Mouse (Mus musculus) c-Kit-positive CD71-negative TER-119-negative erythroid progenitor cells, embryonic 14.5 days (primary cell): ENCODE measurements around the gene Cdyl.

ENCODE experiments used
- DNase-seq: peaks from one replicate; pipeline ENCODE4 v3.0.0-alpha.2; 2013; ENCODE audit warnings: low read depth

Cdyl gene

DNA sequence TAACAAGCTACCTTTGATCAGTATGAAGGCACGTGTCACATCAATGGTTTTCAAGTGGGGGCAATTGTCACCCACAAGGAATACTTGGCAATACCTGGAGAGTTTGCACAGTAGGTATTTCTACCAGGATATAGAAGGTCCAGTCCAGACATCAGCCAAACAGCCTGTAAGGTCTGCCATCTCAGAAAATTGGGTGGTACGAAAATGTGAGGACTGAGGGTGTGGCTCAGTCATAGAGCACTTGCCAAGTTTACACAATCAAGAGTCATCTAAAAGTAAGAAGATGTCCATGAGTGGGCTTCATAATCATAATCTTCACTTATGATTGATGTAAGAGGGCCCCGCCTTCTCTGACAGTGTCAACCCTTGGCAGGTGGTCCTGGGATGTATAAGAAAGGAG is 29.9 kb downstream of the Cdyl start:
- no peak for DNase-seq

DNA sequence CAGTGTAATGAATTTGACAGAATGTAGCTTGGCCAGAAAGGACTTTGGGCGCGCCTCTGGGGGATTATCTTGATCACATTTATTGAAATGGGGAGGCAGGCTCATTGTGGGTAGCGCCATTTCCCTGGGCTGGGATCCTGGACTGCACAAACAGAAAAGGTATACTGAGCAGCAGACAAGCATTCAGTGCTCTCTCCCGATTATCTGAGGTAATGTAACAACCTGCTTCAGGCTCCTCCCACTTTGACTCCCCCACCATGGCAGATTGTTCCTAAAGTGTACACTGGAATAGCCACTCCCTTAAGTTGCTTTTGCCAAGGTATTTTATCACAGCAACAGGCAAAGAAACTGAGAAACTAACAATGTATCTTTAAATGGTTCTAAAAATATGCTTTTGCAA is 58.0 kb downstream of the Cdyl start:
- DNase-seq: no peak

DNA sequence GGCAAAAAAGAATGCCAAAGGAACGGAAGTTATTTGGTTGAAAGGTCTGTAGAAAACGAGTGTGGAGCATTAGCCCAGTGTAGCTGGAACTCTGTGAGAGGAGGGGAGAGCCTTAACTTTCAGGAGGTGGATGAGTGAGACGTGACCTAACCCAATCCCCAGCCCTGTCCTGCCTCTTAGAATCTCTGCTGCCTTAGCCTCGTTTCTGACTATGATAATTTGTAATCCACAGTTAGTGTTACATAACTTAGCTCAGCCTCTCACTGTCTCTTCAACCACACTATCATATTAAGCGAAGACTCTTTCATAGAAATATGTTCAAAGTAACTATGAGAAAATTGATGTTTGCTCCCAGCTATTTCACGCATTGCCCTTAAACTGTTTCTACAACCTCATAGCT is 59.9 kb downstream of the Cdyl start:
- DNase-seq: no peak

DNA sequence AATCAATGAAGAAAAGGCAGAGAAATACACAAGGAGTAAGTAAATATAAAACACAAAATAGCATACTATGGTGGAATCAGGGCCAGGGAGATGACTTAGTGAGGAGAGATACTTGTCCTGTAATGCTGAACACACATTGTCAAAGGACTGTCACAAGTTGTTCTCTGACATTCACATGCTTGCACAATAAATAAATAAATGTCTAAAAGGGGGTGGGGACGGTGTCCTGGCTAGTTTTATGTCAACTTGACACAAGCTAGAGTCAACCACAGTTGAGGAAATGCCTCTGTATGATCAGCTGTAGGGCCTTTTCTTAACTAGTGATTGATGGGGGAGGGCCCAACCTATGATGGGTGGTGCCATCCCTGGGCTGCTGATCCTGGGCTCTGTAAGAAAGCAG is 63.4 kb downstream of the Cdyl start:
- DNase-seq: no peak

DNA sequence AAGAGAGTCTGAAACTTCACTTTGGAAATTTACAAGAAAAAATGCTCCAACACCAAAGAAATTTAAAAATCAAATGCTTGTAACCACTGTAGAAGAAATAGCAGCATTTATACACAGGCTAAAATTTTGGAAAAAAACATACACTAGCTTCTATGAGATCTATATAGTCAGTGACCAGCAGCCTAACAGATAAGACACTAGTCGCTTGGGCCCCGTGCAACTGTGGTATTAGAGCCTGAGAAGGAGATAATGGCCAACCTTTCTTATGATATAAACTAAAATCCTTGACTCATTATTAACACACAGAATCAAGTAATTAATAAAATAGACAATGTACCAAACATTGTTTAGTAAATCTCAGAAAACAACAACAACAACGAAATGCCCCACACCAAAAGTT is 66.4 kb downstream of the Cdyl start:
- DNase-seq: no peak

DNA sequence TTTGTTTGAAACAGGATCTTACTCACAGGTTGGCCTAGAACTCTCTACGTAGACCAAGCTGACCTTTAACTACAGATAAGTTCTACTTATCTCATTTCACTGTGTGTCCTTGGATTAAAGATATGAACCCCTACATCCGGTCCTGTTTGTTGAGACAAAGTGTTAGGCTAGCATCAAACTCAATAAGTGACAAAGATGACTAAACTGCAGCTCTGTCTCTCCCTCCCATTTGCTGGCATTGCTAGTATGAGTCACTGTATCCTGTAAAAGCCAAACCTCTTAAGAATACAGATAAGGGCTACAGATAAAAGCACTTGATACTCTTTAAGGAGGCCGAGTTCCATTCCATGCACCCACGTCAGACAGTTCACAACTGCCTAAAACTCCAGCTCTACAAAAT is 72.5 kb downstream of the Cdyl start:
- DNase-seq: no peak

DNA sequence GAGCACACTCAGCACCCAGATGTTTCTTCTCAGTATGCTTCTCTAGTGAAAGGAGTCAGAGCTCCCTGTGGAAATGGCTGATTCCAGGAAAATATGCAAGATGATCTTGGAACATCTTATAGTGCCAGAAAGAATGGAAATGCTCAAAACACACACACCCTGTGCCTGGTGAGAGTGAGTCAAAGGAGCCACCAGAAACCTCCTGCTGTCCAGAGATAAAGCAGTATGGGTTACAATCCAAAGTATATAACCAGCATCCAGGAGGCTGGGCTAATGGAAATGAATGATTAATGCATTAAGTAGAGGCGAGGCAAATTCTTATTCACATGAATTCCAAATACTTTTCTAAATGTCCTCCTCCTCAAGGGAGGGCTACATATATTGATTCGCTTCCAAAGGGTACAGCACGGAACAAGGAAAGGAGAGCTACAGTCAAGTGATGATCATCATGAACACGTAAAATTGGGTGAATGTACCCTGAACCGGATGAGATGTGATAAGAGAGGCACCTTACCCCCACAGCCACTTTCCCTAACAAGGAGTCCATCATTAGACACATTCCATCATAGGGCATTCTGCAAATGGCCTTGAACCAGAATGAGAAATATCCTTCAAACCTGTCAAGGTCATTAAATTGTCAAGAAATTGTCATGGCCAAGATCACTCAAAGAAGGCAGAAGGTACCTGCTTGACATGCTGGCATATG is 73.4 kb downstream of the Cdyl start:
- no peak for DNase-seq

DNA sequence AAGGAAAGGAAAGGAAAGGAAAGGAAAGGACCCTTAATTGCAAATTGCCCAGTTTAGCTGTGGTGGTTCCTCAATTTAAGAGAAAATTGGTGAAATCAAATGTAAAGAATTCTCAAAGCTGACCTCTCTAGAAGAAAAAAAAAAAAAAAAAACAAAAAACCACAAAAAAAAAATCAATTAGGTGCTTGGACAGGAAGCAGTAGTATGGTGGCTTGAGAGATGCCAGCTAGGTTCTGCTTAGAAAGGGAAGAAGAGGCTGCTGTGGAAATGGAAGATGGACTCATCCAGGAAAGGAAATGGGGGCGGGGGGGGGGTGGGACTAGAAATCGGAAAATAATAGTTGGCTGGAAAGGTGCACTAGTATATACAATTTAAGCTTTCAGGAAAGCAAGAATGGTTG is 77.9 kb downstream of the Cdyl start:
- DNase-seq: no peak

DNA sequence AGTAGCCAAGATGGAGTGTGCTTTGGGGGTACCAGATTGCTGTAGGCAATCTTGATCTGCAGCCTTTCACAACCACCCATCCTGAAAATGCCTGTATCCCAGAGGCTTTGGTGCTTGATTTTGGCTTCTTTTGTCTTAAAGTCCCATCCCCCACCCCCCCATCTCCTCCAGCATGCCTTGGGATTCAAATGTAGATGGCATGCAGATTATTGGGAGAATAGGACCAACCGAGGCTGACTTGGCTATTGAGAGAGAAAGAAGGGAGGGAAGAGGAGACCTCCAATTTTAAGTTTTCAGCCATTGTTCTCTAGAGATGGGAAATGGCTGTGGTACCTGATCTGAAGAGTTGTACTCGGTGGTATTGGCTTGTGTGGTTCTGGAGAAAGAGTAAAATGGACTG is 78.6 kb downstream of the Cdyl start:
- no peak for DNase-seq

DNA sequence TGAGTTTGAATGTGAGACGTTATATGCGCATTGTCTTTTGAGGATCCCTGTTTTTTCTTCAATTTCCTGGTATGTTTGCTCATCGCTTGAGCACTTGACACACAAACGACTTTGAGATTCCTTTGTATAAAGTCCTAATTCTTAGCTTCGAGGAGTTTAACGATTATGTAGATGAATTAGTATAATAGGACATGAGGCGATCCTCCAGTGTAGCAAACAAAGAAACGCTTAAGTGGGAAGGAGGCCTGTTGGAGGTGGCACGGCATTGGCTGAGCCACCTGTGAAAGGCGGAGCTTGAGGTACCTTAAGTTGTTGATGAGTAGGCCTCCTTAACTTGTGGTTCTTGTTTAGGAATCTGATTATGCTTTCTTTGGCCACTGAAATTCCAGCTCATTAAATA is 79.8 kb downstream of the Cdyl start:
- DNase-seq: no peak

DNA sequence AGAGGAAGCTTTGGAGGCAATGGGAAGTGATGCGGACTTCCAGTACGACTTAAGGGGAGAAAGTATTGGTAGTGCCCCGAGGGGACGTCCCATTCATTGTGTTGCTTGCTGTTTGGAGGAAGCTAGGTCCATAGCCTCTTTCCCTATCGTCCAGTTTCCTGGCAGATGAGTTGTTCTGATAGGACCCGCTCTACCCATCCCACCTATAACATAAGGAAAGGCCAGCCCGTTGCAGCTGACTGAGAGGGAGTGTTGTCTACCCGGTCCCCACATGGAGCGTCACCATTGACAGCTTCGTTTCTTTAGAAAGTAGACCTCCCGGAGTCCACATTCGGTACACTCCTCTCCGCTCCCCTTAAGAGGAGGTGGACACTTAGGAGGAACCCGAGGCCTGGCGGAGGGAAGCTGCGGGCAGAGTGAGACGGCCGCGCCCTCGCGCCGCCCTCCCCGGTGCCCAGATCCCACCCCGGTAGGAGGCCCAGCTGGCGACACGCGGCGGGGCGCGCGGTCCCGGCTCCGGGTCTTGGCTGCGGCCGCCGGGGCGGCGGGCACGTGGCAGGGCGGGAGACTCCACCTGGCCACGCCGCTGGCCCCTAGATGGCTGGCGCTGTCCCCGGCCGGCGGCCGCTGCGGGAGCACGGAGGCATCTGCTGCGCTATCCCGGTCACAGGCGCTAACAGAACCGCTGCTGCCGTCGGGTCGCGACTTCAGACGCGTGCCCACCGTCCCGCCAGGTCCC is 80.8 kb downstream of the Cdyl start:
- DNase-seq: no peak

DNA sequence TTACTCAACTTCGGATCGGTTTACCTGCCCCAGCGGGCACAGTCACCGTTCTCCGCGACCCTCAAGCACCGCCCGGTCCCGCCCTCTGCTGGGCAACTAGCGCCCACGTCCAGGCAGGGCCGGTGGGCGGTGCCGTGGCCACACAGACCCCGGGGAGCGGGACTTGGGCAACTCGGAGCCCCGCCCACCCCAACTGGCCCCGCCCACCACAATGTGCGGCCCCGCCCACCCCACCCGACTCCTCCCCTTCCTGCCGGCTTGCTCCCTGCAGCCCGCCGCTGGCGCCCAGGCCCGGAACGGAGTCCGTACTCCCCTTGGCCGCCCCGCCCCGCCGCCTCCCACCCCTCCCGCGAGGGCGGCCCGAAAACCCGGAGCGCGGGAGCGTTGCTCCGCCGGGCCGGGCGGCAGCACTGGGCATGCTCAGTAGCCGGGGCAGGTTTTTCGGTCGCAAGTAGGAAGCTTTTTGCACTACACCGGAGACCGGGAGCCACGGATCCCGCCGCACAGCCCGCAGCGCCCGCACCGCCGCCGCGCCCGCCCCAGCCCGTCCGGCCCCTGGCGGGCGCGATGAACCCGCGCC is 81.5 kb downstream of the Cdyl start:
- peak; percentile 76 for DNase-seq

DNA sequence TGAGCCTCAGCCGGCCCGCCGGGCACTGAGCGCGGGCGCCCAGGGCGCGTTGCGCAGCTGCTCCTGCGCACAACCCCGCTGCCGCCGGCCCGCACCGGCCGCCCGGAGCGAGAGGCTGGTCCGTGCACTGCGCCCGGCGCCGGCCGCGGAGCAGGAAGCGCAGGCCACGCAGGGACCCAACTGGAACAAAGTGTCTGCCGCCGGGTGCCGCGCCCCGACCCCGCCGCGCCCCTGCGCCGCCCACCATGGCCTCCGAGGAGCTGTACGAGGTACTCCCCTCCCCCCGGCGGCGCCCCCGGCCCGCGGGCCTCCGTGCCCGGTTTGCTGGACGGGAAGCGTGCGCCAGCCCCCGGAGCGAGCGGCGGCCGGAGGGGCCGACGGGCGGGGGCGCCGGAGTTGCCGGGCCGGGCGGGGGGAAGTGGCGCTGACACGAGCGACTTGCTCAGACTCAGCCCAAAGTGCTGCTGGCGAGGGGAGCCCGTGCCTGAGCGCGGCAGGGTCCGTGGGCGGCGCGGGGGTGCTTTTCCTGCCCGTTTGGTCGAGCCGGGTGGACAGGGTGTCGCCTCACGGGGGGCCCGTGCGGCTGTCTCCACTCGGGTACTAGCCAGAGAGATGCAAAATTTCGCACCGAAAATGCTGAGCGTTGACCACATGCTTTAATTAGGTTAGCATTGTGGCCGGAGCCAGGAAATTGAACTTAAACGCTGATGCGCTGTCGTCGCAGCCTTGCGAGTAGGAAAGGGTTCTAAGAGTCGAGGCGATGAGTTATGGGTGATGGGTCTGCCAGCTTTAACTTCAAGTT is 82.2 kb downstream of the Cdyl start:
- DNase-seq: no peak

DNA sequence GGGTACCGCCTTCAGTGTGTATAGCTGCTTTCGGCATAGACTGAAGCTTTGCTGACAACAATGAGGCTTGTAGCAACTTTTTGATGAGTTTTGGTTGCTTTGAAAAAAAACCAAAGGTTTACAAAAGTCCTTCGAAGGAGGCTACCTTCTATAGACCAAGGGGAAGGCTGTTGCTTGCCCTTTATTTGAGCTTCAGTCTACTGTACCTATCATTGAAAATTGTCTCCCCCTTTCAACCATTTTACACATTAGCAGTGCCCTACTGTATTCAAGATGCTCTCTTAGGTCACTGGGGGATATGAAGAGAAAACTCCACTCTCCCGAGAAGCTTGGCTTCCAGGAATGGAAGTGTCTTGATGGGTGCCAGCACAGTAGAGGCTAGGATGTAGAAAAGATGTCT is 83.1 kb downstream of the Cdyl start:
- no peak for DNase-seq

DNA sequence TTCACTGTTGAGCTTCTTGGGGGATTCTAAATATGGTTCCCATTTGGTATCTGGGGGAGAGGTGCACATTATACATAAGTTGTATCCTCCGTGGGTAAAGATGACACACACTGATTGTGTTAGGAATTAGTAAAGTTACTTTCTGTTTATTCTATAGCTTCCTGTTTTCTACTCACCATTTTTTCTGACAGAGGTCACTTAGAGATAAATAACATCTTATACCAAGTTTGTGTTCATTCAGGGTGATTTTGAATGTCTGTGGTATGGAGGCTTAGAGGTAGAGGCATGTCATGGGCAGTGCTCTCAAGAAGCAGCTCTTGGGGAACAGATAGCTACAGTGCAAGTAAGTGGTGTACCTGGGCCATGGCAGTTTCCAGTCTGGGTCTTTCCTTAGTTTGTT is 83.6 kb downstream of the Cdyl start:
- DNase-seq: no peak

DNA sequence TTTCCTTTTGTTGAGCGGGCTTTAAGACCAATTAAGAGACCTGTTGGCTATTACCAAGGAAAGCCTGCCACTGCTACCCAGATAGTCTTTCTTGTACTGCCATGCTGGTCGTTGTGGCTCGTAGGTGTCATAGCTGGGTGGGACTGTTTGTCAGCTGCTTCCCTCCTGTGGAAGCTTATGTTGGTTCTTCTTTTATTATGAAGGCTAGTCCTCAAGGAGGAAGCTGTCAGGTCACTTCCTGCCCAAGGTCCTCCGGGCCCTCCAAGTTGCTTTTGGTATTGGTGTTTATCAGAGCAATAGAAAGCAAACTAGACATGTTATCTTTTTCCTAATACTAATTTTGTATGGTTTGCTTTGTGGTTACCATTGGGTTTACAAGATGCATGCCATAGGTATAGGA is 89.6 kb downstream of the Cdyl start:
- DNase-seq: no peak

DNA sequence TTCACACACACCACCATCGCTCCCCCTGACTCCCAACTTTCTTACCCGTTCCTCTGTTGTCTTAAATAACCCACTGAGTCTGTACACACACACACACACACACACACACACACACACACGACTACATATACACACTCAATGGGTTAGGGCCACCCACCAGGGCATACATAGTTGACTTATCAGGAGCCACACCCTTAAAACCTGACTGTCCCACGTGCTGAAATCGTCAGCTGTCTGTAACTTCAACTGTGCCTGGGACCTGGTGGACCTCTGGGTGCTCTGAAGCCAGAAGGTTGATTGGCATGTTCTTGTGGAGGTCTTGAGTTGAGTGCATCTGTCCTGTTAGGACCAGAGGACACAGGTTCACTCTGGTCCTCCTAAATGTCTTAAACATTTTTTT is 90.0 kb downstream of the Cdyl start:
- DNase-seq: no peak

DNA sequence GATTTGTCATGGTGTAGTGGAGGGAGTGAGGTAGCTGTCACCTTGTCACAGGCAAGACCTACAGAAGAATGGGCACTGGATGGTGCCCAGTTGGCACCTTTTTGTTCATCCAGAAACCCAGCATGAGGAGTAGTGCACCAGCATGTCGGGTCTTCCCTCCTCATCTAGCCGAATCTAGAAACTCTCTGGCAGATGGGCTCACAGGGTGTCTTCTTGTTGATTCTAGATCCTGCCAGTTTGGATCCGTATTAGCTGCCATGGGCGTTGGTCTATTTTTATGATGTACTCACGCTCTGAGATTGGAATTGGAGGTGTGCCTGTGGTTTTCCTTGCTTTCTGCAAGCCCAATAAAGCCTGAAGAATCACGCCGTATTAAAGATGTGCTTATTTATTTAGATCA is 92.4 kb downstream of the Cdyl start:
- no peak for DNase-seq

DNA sequence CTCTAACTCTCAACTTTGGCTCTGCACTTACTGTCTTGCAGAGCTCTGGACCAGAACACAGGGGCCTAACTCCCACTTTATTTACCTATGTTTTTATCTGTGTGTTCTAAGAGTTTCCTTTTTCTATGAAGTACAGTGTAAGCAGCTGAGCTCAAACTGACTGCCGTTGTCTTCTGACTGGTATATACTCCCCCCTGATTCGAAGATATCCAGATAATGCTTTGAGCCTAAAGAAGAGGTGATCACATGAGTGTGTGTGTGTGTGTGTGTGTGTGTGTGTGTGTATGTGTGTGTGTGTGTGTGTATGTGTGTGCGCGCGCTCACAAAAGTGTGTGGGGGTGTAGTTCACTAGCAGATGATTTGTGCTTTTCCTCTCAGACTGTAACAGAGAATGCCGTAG is 95.4 kb downstream of the Cdyl start:
- DNase-seq: no peak

DNA sequence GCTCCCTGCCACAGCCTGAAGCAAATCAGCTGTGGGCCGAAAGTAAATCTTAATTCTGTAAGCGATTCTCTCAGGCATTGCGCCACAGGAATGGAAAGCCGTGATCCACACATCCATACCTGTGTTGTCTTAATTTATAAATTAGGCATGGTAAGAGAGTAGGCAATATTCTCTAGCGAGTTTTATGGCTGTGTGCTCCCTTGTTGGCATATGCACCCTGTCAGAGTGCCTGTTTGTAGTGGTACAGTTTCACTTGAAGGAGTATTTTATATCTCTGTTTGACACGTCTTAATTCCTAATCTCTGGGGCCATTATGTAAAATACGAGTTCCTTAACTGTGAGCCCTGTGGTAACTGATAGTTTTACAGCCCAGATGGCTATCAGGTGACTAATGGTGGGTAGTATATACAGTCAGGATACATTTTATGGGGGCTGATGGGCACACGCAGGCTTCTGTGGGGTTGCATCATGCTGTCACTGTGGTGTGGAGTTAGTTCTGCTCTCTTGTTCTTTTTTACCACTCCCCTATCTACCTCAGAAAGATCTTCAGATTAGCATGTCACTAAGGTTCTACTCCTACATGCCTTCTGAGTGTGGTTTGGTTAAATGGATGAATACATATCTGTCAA is 96.1 kb downstream of the Cdyl start:
- no peak for DNase-seq

DNA sequence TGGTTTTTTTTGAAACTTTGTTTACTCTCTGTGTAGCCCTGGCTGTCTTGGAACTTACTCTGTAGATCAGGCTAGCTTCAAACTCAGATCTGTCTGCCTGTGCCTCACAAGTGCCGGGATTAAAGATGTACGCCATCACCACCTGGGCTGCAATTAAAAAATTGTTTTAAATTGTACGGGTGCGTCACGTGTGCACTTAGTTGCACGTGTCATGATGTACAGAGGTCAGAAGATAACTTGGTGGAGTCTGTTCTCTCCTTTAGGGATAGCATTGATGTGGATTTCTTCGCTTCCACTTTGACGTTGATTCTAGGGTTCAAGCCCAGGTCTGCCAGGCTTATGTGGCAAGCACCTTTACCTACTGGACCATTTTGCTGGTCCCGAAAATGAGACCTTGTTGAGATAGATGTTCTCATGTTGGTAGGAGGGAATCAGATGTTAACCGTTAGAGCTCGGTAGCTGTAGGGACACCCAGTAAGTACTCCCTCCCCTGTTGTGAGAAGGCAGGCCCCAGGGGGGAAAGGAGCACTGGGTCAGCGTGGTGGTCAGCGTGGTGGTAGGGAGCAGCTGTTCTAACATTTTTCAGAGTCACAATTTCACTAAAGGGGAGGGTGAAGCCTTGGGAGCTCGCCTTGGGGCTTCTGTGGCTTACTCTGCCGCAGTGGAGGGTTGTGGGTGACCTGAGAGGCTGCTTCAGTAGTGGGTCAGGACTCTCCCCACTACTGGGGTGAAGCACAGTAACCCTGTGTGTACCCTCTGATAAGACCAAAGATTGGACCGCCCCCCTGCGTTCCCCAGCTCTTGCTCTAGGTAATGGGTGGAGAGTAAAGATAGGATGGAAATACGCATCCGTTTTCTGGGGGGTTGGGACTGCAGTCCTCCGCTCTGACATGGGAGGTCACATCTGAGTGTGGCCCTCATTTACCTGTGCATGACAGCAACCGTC is 97.0 kb downstream of the Cdyl start:
- no peak for DNase-seq
